Mouse (Mus musculus) stomach, postnatal 0 days (tissue): Measurements from ENCODE around the gene Hexim2. TPM values are rescaled to one million over a fixed set of nuclear protein-coding genes. Genes with fewer than 3 reads are reported as not detected.

ENCODE experiments used
- ATAC-seq: fragments of 200-750 bp; cut with Nextera tagmentation; 2 replicates; pipeline ENCODE4 v1.8.0; 2017; ENCODE audit not compliant: low FRiP score, low TSS enrichment
- DNase-seq: peaks from one replicate; pipeline ENCODE4 v3.0.0-alpha.2; 2016; ENCODE audit warnings: low spot score
- H3K27ac ChIP-seq: fragments of 300-500 bp; sonication (generic); replicated peaks from 2 replicates; pipeline ENCODE4 v1.5.1; 2014; ENCODE audit warnings: mild to moderate bottlenecking, control low read depth
- H3K27me3 ChIP-seq: fragments of 300-500 bp; sonication (generic); 2 replicates; pipeline ENCODE4 v1.6.1; 2014; ENCODE audit warnings: low read length; ENCODE audit not compliant: control insufficient read depth, insufficient read depth
- H3K36me3 ChIP-seq: fragments of 300-500 bp; sonication (generic); 2 replicates; pipeline ENCODE4 v1.6.1; 2014; ENCODE audit warnings: low read length, mixed read lengths; ENCODE audit not compliant: control insufficient read depth, insufficient read depth
- H3K4me1 ChIP-seq: fragments of 300-500 bp; sonication (generic); replicated peaks from 2 replicates; pipeline ENCODE4 v1.6.1; 2014; ENCODE audit warnings: antibody characterized with exemption; ENCODE audit not compliant: control insufficient read depth, insufficient read depth
- H3K4me2 ChIP-seq: fragments of 300-500 bp; sonication (generic); replicated peaks from 2 replicates; pipeline ENCODE4 v1.6.1; 2014; ENCODE audit warnings: low read depth, mild to moderate bottlenecking, control low read depth, moderate library complexity
- H3K4me3 ChIP-seq: fragments of 300-500 bp; sonication (generic); 2 replicates; pipeline ENCODE4 v1.5.1; 2014; ENCODE audit warnings: low read depth, low read length, control low read depth
- H3K9ac ChIP-seq: fragments of 300-500 bp; sonication (generic); 2 replicates; pipeline ENCODE4 v1.6.1; 2014; ENCODE audit warnings: mild to moderate bottlenecking, low read length, control low read depth, mixed read lengths
- H3K9me3 ChIP-seq: fragments of 300-500 bp; sonication (generic); 2 replicates; pipeline ENCODE4 v1.6.1; 2016; ENCODE audit warnings: low read length; ENCODE audit not compliant: control insufficient read depth
- CTCF ChIP-seq: IDR thresholded peaks from 2 replicates; pipeline ENCODE4 v1.5.1; 2016; ENCODE audit warnings: antibody characterized with exemption, low read depth, mild to moderate bottlenecking, moderate library complexity
- EP300 ChIP-seq: optimal IDR thresholded peaks from 2 replicates; pipeline ENCODE3; 2016; ENCODE audit warnings: antibody characterized with exemption
- WGBS: fragments of 180-500 bp; shearing (Covaris S2); extraction: QIAGEN DNeasy Blood & Tissue Kit; methylation state at CpG from one replicate; pipeline ENCODE4 v1.1.7; 2014; 5-methylcytosine and 5-hydroxymethylcytosine counted together
- polyA plus RNA-seq: library from polyadenylated mRNA; unstranded; fragments of >200 nt; fragmentation: Nextera tagmentation; extraction: Ambion mirVana; gene quantifications from 2 replicates; pipeline ENCODE4 v1.2.1, GENCODE M21; 2015

Hexim2 gene
- polyA plus RNA-seq, 1 experiment from 2014 or later, result 3.7 TPM

GRCm38 (mm10) chr11:103096979-103097894, 35.0 kb upstream of the Hexim2 start:
- WGBS, result 9% methylated on average over 22 of the region's 22 CpGs
- no peak overlapping the region for H3K4me3 ChIP-seq

GRCm38 (mm10) chr11:103098531-103099190, 33.6 kb upstream of the Hexim2 start:
- H3K9me3 ChIP-seq, result no peaks in the 10 kb centered on the region
- peak; percentile 15 for DNase-seq
- WGBS, result 83% methylated on average over 11 of the region's 11 CpGs

More at GRCm38 (mm10) chr11:103096979-103097894, 35.0 kb upstream of the Hexim2 start:
- Histone ChIP-seq H3K4me1 (0 out of 2 replicates have a peak, but pooled peaks cover 2% of the 10 kb centered on the region), H3K9ac (peak overlapping the region; percentile 47), H3K36me3 (no peaks in the 10 kb centered on the region), H3K9me3 (no peaks in the 10 kb centered on the region), H3K4me2 (peak overlapping the region; percentile 41), H3K27ac (peak overlapping the region; percentile 85), H3K27me3 (no peaks in the 10 kb centered on the region)
- TF ChIP-seq CTCF (no peak), EP300 (no peak)
- DNase-seq (peak; percentile 52), ATAC-seq (peak; percentile 16; the same call in 1 of the 2 replicates)

GRCm38 (mm10) chr11:103099352-103099940, 32.8 kb upstream of the Hexim2 start:
- H3K9ac ChIP-seq, result no peak overlapping the region
- peak overlapping the region; percentile 8; the same call in 1 of the 2 replicates for H3K27ac ChIP-seq
- no peak overlapping the region for H3K4me3 ChIP-seq
- H3K4me2 ChIP-seq, result no peak overlapping the region
- WGBS, result 68% methylated on average over 12 of the region's 12 CpGs
- no peaks in the 10 kb centered on the region for H3K36me3 ChIP-seq
- H3K9me3 ChIP-seq, result no peaks in the 10 kb centered on the region
- H3K27me3 ChIP-seq, result no peaks in the 10 kb centered on the region
- peaks cover 5% of the 10 kb centered on the region; the same call in 1 of the 2 replicates for H3K4me1 ChIP-seq
- TF ChIP-seq CTCF, result no peak
- TF ChIP-seq EP300, result no peak
- DNase-seq, result no peak
- no peak for ATAC-seq

More at GRCm38 (mm10) chr11:103098531-103099190, 33.6 kb upstream of the Hexim2 start:
- no peak overlapping the region for H3K4me2 ChIP-seq
- no peaks in the 10 kb centered on the region for H3K36me3 ChIP-seq
- H3K27ac ChIP-seq, result no peak overlapping the region
- H3K27me3 ChIP-seq, result no peaks in the 10 kb centered on the region
- TF ChIP-seq EP300 (no peak), CTCF (no peak)
- H3K4me1 ChIP-seq, result peaks cover 5% of the 10 kb centered on the region; the same call in 1 of the 2 replicates
- no peak overlapping the region for H3K4me3 ChIP-seq
- ATAC-seq, result no peak
- H3K9ac ChIP-seq, result no peak overlapping the region

- ATAC-seq (no peak), DNase-seq (no peak)
- H3K27me3 ChIP-seq, result no peaks in the 10 kb centered on the region
- H3K27ac ChIP-seq, result no peak overlapping the region
- H3K9me3 ChIP-seq, result no peaks in the 10 kb centered on the region
- TF ChIP-seq CTCF, result no peak
- no peak for TF ChIP-seq EP300
- H3K4me2 ChIP-seq, result peak overlapping the region; percentile 85
- no peak overlapping the region for H3K9ac ChIP-seq
- peaks cover 5% of the 10 kb centered on the region for H3K4me1 ChIP-seq
- no peak overlapping the region for H3K4me3 ChIP-seq
- H3K36me3 ChIP-seq, result no peaks in the 10 kb centered on the region; the same call in 1 of the 2 replicates
- 73% methylated on average over 8 of the region's 8 CpGs for WGBS
These were observed 31.9 kb upstream of the Hexim2 start for GRCm38 (mm10) chr11:103100361-103100760.

- no peaks in the 10 kb centered on the region; the same call in 1 of the 2 replicates for H3K36me3 ChIP-seq
- DNase-seq (peak; percentile 85), ATAC-seq (peak; percentile 43)
- peak within 1 kb of the TSS; percentile 71 for H3K9ac ChIP-seq
- H3K9me3 ChIP-seq, result no peaks in the 10 kb centered on the region
- peak within 1 kb of the TSS; percentile 61 for H3K4me3 ChIP-seq
- H3K4me1 ChIP-seq, result peaks cover 5% of the 10 kb centered on the region
- peak within 1 kb of the TSS; percentile 85 for H3K4me2 ChIP-seq
- WGBS, result 0% methylated on average over 33 of the region's 34 CpGs
- no peaks in the 10 kb centered on the region for H3K27me3 ChIP-seq
- H3K27ac ChIP-seq, result peak within 1 kb of the TSS; percentile 37
- TF ChIP-seq CTCF (peak; percentile 17; the same call in 1 of the 2 replicates), EP300 (no peak)
These were observed 30.8 kb upstream of the Hexim2 start, which contains the start of the genes Plcd3 and Acbd4 for GRCm38 (mm10) chr11:103101481-103101865. Gene Plcd3 (minus strand): TSS chr11:103101658. Gene Acbd4 (plus strand): TSS chr11:103101682.
